Mouse (Mus musculus) G1E (cell line): ENCODE data around the gene Sec16a. TPM values are rescaled to one million over a fixed set of nuclear protein-coding genes. Genes with fewer than 3 reads are reported as not detected.
A peak's percentile ranks its signal among the peaks of the same experiment; 100 is the strongest.

Experiments
- ATAC-seq: 2 replicates; pipeline ENCODE4 v1.8.0; 2016; ENCODE audit warnings: mild to moderate bottlenecking; ENCODE audit not compliant: insufficient number of reproducible peaks, poor library complexity, low FRiP score, severe bottlenecking; ENCODE audit errors: extremely low read depth
- DNase-seq: peaks from one replicate; pipeline ENCODE4 v3.0.0; 2012; ENCODE audit warnings: low spot score
- H3K27me3 ChIP-seq: 2 replicates; pipeline ENCODE4 v1.6.1; 2012; ENCODE audit warnings: mild to moderate bottlenecking, low read length, inconsistent platforms; ENCODE audit not compliant: insufficient read depth
- H3K36me3 ChIP-seq: replicated peaks from 2 replicates; pipeline ENCODE3; 2012; ENCODE audit warnings: mild to moderate bottlenecking, inconsistent platforms
- H3K4me1 ChIP-seq: 2 replicates; pipeline ENCODE4 v1.6.1; 2012; ENCODE audit warnings: low read depth, low read length, inconsistent platforms, mixed read lengths; ENCODE audit not compliant: insufficient read depth
- H3K4me3 ChIP-seq: 2 replicates; pipeline ENCODE4 v1.5.1; 2012; ENCODE audit warnings: low read depth, mild to moderate bottlenecking, inconsistent platforms, low read length, moderate library complexity, mixed read lengths
- H3K9me3 ChIP-seq: replicated peaks from 2 replicates; pipeline ENCODE4 v1.6.1; 2012; ENCODE audit warnings: inconsistent platforms
- CTCF ChIP-seq: IDR thresholded peaks from 2 replicates; pipeline ENCODE4 v1.5.1; 2012; ENCODE audit warnings: low read depth, low read length, inconsistent platforms, mixed read lengths
- GATA1 ChIP-seq: IDR thresholded peaks from 2 replicates; pipeline ENCODE4 v1.6.1; 2012; ENCODE audit warnings: borderline replicate concordance, low read length, inconsistent platforms, mixed read lengths
- GATA2 ChIP-seq: IDR thresholded peaks from 2 replicates; pipeline ENCODE4 v1.6.1; 2012; ENCODE audit warnings: low read depth, low read length, inconsistent platforms, borderline replicate concordance
- POLR2AphosphoS5 ChIP-seq: IDR thresholded peaks from 2 replicates; pipeline ENCODE4 v1.6.1; 2012; ENCODE audit warnings: low read depth, low read length, inconsistent platforms; ENCODE audit not compliant: insufficient replicate concordance
- TAL1 ChIP-seq: conservative IDR thresholded peaks from 2 replicates; pipeline ENCODE4 v1.6.1; 2012; ENCODE audit warnings: low read depth, low read length, inconsistent platforms, mixed read lengths
- polyA plus RNA-seq: library from polyadenylated mRNA; stranded (reverse); fragments of >175 nt; gene quantifications from 2 replicates; pipeline ENCODE4 v1.2.3, GENCODE M21; 2012
- total RNA-seq, 2 experiments: library from RNA; stranded (forward) in 1 of 2; stranded (reverse) in 1 of 2; fragments of 200-1000 nt in 1 of 2; fragments of >200 nt in 1 of 2; fragmentation: Nextera tagmentation in 1 of 2; gene quantifications; 2 replicates each; pipeline ENCODE4 v1.2.3; 2014 to 2017

The Sec16a gene
- total and polyA plus RNA-seq, 3 experiments, result 34.4 to 83.5 (median 37.8) TPM

DNA sequence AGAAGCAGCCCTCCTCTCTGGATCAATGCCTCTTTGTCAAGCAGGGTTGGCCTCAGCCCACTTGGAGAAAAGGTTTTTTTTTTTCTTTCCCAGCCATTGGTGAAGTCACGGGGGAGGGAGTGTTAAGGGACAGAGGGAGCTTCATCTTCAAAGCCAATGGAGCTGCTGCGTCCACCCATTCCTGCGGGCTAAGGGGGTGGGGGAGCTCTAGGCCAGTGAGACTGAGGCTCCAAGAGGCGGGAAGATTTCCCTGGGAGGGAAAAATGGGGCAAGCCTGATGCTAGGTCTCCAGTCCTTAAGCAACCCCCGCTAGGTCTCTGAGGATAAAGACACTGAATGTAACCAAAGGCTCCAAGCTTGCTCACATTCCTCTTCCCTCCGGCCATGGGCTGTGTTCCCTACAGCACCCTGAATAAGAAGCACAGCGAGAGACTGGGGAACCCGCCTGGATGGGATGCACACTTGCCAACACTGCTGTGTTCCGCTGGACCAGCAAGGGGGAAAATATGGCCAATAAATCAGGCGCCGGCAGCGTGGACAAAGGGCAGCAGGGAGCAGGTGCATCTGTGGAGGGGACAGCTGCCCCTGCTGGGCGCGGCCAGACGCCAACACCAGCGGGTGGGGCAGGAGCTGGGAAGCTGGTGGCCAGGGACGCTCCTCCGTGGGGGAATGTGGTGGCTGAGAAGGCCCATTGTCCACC is 42.5 kb upstream of the Sec16a start:
- no peak overlapping the region for H3K4me3 ChIP-seq
- H3K36me3 ChIP-seq, result no peaks in the 10 kb centered on the region
- no peaks in the 10 kb centered on the region for H3K9me3 ChIP-seq
- peaks cover 49% of the 10 kb centered on the region for H3K27me3 ChIP-seq
- no peak for TF ChIP-seq GATA2
- no peak for TF ChIP-seq POLR2AphosphoS5
- TF ChIP-seq GATA1, result no peak
- TF ChIP-seq CTCF, result no peak
- TF ChIP-seq TAL1, result no peak
- ATAC-seq, result no peak
- peaks cover 16% of the 10 kb centered on the region for H3K4me1 ChIP-seq
- DNase-seq, result no peak

- Histone ChIP-seq H3K4me1 (peaks cover 16% of the 10 kb centered on the region), H3K9me3 (no peaks in the 10 kb centered on the region), H3K27me3 (peaks cover 44% of the 10 kb centered on the region), H3K36me3 (no peaks in the 10 kb centered on the region), H3K4me3 (no peak overlapping the region)
- TF ChIP-seq GATA1 (no peak), TAL1 (no peak), POLR2AphosphoS5 (no peak), GATA2 (no peak), CTCF (no peak)
- ATAC-seq, result no peak
- no peak for DNase-seq
Measured at GRCm38 (mm10) chr2:26486835-26487321, 41.9 kb upstream of the Sec16a start.

GRCm38 (mm10) chr2:26486264-26486810 is 41.3 kb upstream of the Sec16a start:
- H3K9me3 ChIP-seq, result no peaks in the 10 kb centered on the region
- ATAC-seq (no peak), DNase-seq (no peak)
- H3K27me3 ChIP-seq, result peaks cover 44% of the 10 kb centered on the region
- H3K4me3 ChIP-seq, result no peak overlapping the region
- TF ChIP-seq POLR2AphosphoS5 (no peak), TAL1 (no peak), CTCF (no peak), GATA2 (no peak)
- H3K4me1 ChIP-seq, result peaks cover 16% of the 10 kb centered on the region
- no peaks in the 10 kb centered on the region for H3K36me3 ChIP-seq

DNA sequence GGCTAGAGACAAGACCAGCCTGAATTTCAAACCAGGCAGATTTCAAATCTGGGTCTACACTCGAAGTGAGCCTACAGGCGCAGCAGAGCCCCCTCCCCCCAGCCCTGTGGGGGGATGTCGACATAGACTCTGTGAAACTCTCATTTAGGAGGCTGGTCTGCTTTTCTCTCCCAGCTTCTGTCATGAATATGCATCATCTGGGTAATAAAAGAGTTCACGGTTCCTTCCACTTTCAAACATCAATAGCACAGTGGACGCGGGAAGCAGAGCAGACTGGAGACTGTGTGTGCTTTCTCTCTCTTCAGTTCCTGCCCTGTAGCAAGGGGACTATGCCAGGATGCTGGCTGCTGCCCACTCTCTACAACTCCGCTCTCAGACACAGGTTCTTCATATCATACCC is 40.7 kb upstream of the Sec16a start:
- ATAC-seq, result no peak
- Histone ChIP-seq H3K4me1 (peaks cover 18% of the 10 kb centered on the region), H3K36me3 (no peaks in the 10 kb centered on the region), H3K27me3 (peaks cover 41% of the 10 kb centered on the region), H3K4me3 (no peak overlapping the region), H3K9me3 (no peaks in the 10 kb centered on the region)
- TF ChIP-seq CTCF (no peak), GATA2 (no peak), TAL1 (no peak), POLR2AphosphoS5 (no peak), GATA1 (no peak)
- no peak for DNase-seq

DNA sequence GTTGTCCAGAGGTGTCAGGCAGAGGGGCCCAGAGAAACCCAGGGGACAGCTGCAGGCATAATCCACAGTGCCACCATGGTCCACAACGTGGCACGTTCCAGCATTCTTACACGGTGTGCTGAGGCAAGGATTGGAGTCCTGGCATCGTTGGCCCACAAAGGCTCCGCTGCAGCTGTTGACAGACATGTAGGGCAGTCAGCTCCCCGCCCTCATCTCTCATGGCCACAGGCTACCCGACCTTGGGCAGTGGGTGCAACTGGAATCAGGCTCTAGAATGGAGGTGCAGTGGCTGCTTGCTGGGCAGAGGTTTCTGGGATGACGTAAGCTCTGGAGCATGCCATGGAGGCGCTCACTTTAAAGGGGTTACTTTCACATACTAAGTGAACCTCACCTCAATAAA is 40.3 kb upstream of the Sec16a start:
- Histone ChIP-seq H3K4me1 (peaks cover 18% of the 10 kb centered on the region), H3K27me3 (peaks cover 38% of the 10 kb centered on the region)
- TF ChIP-seq CTCF (no peak), GATA1 (no peak), TAL1 (no peak)

GRCm38 (mm10) chr2:26484169-26484568 is 39.2 kb upstream of the Sec16a start:
- Histone ChIP-seq H3K27me3 (peaks cover 34% of the 10 kb centered on the region), H3K9me3 (no peaks in the 10 kb centered on the region), H3K4me1 (peaks cover 18% of the 10 kb centered on the region), H3K36me3 (no peaks in the 10 kb centered on the region), H3K4me3 (peak overlapping the region; percentile 18; the same call in 1 of the 2 replicates)
- ATAC-seq, result no peak
- TF ChIP-seq CTCF (no peak), GATA2 (no peak), TAL1 (no peak), POLR2AphosphoS5 (no peak), GATA1 (no peak)
- DNase-seq, result no peak

More for the DNA sequence above, 40.3 kb upstream of the Sec16a start:
- Histone ChIP-seq H3K4me3 (no peak overlapping the region), H3K9me3 (no peaks in the 10 kb centered on the region), H3K36me3 (no peaks in the 10 kb centered on the region)
- ATAC-seq (no peak), DNase-seq (no peak)
